Mouse (Mus musculus) left cerebral cortex, adult 6 months (tissue): ENCODE measurements around the gene Syngr3. TPM values are rescaled to one million over a fixed set of nuclear protein-coding genes. Genes with fewer than 3 reads are reported as not detected.

Source experiments
- long read RNA-seq, 2 experiments: library from polyadenylated mRNA; unstranded; transcript quantifications; one replicate each; pipeline ENCODE4 v2.0.0; 2019 to 2020
- polyA plus RNA-seq: library from polyadenylated mRNA; unstranded; fragments of <200 nt; fragmentation: Nextera tagmentation; gene quantifications from 2 replicates; pipeline ENCODE4 v1.2.3, GENCODE M21; 2021

Syngr3 gene
- 282 and 371 TPM in 2 replicates for polyA plus RNA-seq
- long read RNA-seq, experiment 1, transcript Syngr3-201 (4 exons, 1,965 nt), result major isoform, 2,194 of 2,291 reads
- long read RNA-seq, experiment 1, partial matches to known transcripts, result 66 of 2,291 reads
- long read RNA-seq, experiment 1, other reads (novel, unspliced or antisense), result 31 of 2,291 reads
- long read RNA-seq, experiment 2, transcript Syngr3-201 (4 exons, 1,965 nt), result major isoform, 443 of 504 reads
- long read RNA-seq, experiment 2, partial matches to known transcripts, result 45 of 504 reads
- long read RNA-seq, experiment 2, other reads (novel, unspliced or antisense), result 16 of 504 reads

DNA sequence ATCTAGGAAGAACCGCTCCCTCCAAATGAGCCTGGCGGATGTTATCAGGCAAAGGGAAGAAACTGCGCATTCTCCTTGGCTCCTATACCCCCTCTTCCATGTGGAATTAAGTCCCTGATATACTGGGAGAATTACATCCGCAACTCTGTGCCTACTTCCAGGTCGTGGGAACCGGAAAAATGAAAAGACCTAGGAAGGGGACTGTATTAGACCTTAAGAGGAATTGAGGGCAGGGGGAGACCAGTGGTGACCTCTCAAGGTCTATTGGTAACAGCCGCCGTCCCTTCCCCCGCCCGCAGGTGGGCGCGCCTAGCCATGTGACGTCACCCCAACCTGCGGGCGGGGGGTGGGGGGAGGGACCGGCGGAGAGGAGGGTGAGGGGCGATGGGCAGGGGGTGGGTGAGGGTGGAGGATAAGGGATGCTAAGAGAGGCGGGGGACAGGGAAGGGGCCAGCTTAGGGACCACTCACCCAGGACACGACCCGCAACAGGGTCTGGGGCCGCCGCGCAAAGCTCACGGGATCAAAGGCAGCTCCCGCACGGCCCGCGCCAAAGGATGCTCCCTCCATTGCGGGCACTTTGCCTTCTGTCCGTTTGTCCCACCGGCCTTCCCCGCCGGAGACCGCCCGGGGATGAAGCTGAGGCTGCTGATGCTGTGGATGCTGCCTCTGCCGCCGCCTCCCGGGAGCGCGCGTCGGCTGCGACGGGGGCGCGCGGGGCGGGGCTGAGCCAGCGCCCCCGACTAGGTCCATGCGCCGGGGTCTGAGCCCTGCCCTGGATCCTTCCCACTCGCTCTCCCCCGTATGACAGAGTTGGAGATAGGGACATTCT lies at the start of gene Syngr3:
TSS of gene Syngr3 (minus strand) at position 705 of the 831 bp plus-strand sequence.

GRCm38 (mm10) chr17:24736330-24737051 lies 46.7 kb upstream of the Syngr3 start, which contains the start of gene Msrb1:
Gene Msrb1 (plus strand): TSS chr17:24736642.

GRCm38 (mm10) chr17:24727618-24728017 lies 37.9 kb upstream of the Syngr3 start, which contains the start of gene Rpl3l:
Gene Rpl3l (plus strand): TSS chr17:24727820.

DNA sequence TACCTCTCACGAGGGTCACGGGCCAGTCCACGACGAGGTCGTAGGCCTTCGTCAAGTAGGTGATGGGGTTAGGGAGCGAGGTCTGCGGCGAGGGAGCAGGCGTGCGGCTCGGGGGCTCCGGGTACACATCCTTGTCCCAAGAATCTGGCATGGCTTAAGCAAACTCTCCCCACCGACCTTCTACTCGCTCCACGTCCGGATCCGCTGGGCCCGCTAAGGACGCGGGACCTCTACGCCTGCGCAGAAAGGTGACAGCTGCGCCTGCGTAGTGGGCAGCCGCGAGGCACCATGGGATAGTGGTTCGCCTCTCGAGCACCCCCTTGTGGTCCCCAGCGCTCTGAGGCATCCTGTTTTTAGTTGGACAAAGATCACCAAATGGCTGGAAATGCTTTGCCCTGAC lies 34.4 kb upstream of the Syngr3 start, which contains the start of gene Ndufb10:
TSS of gene Ndufb10 (minus strand) at position 295 of the 400 bp plus-strand sequence.

DNA sequence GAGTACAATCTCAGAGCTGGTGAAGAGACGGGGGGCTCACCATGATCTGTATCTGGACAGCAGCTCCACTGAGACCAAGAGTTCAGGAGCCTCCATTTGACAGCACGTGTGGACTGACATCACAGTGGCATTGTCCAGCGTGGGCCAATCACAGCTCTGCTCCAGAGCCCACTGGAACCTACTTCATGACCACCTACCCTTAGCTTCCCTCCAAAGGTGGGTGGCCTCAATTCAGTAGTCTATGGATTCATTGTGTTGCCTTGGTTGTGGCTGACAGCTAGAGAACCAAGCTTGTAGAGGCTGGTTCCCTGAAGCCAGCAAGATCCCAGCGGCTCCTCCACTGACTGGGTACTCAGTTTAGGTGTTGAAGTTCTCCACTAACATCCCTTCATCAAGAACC lies 28.2 kb upstream of the Syngr3 start, which contains the start of the genes Rnf151 and Rps2:
TSS of gene Rnf151 (minus strand) at position 121 of the 400 bp plus-strand sequence.
TSS of gene Rps2 (plus strand) at position 174 of the 400 bp plus-strand sequence.

GRCm38 (mm10) chr17:24706982-24707800 lies 17.4 kb upstream of the Syngr3 start, which contains the start of gene Tbl3:
Gene Tbl3 (minus strand): TSS chr17:24707660.

GRCm38 (mm10) chr17:24696011-24696697 lies 6.4 kb upstream of the Syngr3 start, which contains the start of the genes Gfer and Noxo1:
Gene Gfer (minus strand): TSS chr17:24696156.
Gene Noxo1 (plus strand): TSS chr17:24696234.

GRCm38 (mm10) chr17:24669545-24670245 lies 20.1 kb downstream of the Syngr3 start, which contains the start of gene Zfp598:
Gene Zfp598 (plus strand): TSS chr17:24669687.

GRCm38 (mm10) chr17:24658017-24658758 lies 31.6 kb downstream of the Syngr3 start, which contains the start of gene Npw:
Gene Npw (minus strand): TSS chr17:24658457.

DNA sequence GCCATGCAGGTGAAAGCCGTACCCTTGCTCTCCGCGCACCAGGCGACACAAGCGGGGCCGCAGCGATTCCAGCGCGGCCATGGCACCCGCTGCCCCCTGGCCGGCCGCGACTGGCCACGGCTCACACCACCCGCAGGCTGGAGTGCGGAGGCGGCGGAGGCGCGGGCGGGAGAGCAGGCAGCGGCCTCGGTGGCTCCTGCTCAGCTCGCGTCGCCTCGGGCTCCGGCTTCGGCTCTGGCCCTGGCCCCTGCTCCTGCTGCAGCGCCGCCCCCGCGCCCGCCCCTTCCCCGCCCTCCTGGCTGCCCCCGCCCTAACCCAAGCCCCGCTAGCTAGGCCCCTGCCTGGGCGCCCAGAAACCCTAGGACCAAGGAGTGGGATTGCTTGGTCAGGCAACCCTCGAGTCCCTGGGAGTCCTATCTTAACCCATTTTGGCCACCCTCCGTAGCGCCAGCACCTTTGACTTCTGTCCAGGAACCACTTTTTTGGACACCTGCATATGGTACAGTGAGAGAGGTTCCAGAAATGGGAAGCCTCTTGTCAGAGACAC lies 39.6 kb downstream of the Syngr3 start, which contains the start of gene Slc9a3r2:
TSS of gene Slc9a3r2 (minus strand) at position 258 of the 547 bp plus-strand sequence.

Other genes with a start within 250 kb of the Syngr3 start
- 0.21 and 0.36 TPM in 2 replicates for gene Dnase1l2, start 246.8 kb downstream of the Syngr3 start, polyA plus RNA-seq
- gene E4f1, start 219.6 kb downstream of the Syngr3 start, polyA plus RNA-seq, result 10.7 and 12.9 TPM in 2 replicates
- 93.6 and 113 TPM in 2 replicates for gene Pgp, start 219.6 kb downstream of the Syngr3 start, polyA plus RNA-seq
- gene Bricd5, start 216.1 kb downstream of the Syngr3 start, polyA plus RNA-seq, result 0.82 and 1.2 TPM in 2 replicates
- 16.5 and 21.2 TPM in 2 replicates for gene Mlst8, start 210.9 kb downstream of the Syngr3 start, polyA plus RNA-seq
- gene Caskin1, start 201.4 kb downstream of the Syngr3 start, polyA plus RNA-seq, result 8.6 and 20.5 TPM in 2 replicates
- 20.3 TPM in 2 replicates for gene Traf7, start 162.0 kb downstream of the Syngr3 start, polyA plus RNA-seq
- gene Rab26, start 155.7 kb downstream of the Syngr3 start, polyA plus RNA-seq, result 51.2 and 58.9 TPM in 2 replicates
- gene Pkd1, start 140.1 kb downstream of the Syngr3 start, polyA plus RNA-seq, result 4.8 and 5.4 TPM in 2 replicates
- 60.7 and 86.2 TPM in 2 replicates for gene Tsc2, start 57.3 kb downstream of the Syngr3 start, polyA plus RNA-seq
- gene Nthl1, start 57.3 kb downstream of the Syngr3 start, polyA plus RNA-seq, result 5.6 and 5.9 TPM in 2 replicates
- 39.3 and 41.9 TPM in 2 replicates for gene Slc9a3r2, start 39.6 kb downstream of the Syngr3 start, polyA plus RNA-seq
- 0.47 and 0.65 TPM in 2 replicates for gene Npw, start 31.5 kb downstream of the Syngr3 start, polyA plus RNA-seq
- 1.3 and 2.4 TPM in 2 replicates for gene Zfp598, start 20.3 kb downstream of the Syngr3 start, polyA plus RNA-seq
- 33.0 and 34.1 TPM in 2 replicates for gene Gfer, start 6.2 kb upstream of the Syngr3 start, polyA plus RNA-seq
- 0.98 and 1.1 TPM in 2 replicates for gene Noxo1, start 6.3 kb upstream of the Syngr3 start, polyA plus RNA-seq
- 15.2 and 20.2 TPM in 2 replicates for gene Tbl3, start 17.7 kb upstream of the Syngr3 start, polyA plus RNA-seq
- gene Rnf151, start 28.1 kb upstream of the Syngr3 start, polyA plus RNA-seq, result not detected in 2 replicates
- gene Rps2, start 28.2 kb upstream of the Syngr3 start, polyA plus RNA-seq, result 1,532 and 1,546 TPM in 2 replicates
- 938 and 1,009 TPM in 2 replicates for gene Ndufb10, start 34.5 kb upstream of the Syngr3 start, polyA plus RNA-seq
- gene Rpl3l, start 37.9 kb upstream of the Syngr3 start, polyA plus RNA-seq, result 0.19 and 0.53 TPM in 2 replicates
- 6.8 and 17.1 TPM in 2 replicates for gene Msrb1, start 46.7 kb upstream of the Syngr3 start, polyA plus RNA-seq
- gene Hs3st6, start 63.0 kb upstream of the Syngr3 start, polyA plus RNA-seq, result 0.55 and 0.97 TPM in 2 replicates
- not detected in 2 replicates for gene Meiob, start 114.3 kb upstream of the Syngr3 start, polyA plus RNA-seq
- gene Hagh, start 150.2 kb upstream of the Syngr3 start, polyA plus RNA-seq, result 287 and 337 TPM in 2 replicates
- 21.7 and 24.4 TPM in 2 replicates for gene Fahd1, start 160.4 kb upstream of the Syngr3 start, polyA plus RNA-seq
- not detected in 2 replicates for gene Igfals, start 176.0 kb upstream of the Syngr3 start, polyA plus RNA-seq
- 42.6 and 58.2 TPM in 2 replicates for gene Nubp2, start 196.4 kb upstream of the Syngr3 start, polyA plus RNA-seq
- gene Spsb3, start 196.7 kb upstream of the Syngr3 start, polyA plus RNA-seq, result 84.9 and 110 TPM in 2 replicates
- 15.5 and 16.2 TPM in 2 replicates for gene Eme2, start 205.1 kb upstream of the Syngr3 start, polyA plus RNA-seq
- gene Mrps34, start 205.2 kb upstream of the Syngr3 start, polyA plus RNA-seq, result 130 and 171 TPM in 2 replicates
- gene Nme3, start 206.5 kb upstream of the Syngr3 start, polyA plus RNA-seq, result 117 and 135 TPM in 2 replicates
- 49.2 and 62.4 TPM in 2 replicates for gene Mapk8ip3, start 247.0 kb upstream of the Syngr3 start, polyA plus RNA-seq